Mouse (Mus musculus) thymus, adult 18-20 months (tissue): ENCODE measurements around the gene P3h3.
A peak's percentile ranks its signal among the peaks of the same experiment; 100 is the strongest.
"Not testable (repeated sequence)": the region's sequence is repeated elsewhere in the genome, so short reads cannot be mapped to it uniquely, and the experiment has no call there.

Source experiments
- DNase-seq, 2 experiments: peaks; one replicate each; pipeline ENCODE4 v3.0.0; 2022; ENCODE audit warnings: mixed read lengths in 2 of 2

The P3h3 gene

DNA sequence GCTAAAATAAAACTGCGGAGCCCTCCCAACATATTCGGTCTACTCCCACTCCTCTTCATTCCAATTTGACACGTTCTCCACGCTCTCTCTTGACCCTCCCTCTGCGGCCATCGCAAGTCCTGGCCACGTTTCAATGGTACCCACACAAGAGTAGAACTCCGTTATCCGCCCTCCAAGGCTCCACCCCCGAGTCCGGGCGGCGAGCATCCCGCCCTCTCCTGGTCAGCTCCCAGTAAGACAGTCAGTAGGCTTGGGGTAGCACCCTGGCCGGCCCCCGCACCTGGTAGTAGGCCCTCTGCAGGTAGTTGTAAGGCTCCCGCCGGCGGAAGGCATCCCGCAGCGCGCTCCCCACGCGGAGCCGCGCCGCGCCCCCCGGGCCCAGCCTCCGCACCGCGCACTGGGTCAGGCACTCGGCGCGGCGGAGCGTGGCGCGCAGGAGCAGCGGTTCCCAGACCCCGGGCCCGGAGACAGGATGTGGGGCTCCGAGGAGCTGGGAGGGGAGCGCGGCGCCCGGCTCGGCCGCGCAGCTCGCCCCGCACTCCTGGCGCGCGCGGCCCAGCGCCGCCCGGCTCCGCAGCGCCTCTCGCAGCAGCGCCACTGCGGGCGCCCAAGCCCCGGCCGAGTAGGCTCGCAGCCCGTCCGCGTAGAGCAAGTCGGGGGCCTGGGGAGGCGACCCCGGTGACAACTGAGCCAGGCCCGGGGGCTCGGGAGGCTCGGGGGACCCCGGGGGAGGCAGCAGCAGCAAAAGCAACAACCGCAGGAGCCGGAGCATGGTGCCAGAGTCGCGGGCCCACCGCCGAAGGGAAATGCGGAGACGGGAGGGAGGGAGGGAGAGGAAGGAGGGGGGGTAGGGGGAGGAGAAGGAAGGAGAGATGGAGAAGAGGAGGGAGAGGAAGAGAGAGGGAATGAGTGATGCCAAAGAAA lies at the start of gene P3h3:
P3h3 (minus strand) TSS at position 837 of the 924 bp plus-strand sequence.
- DNase-seq = peak; percentile 69 to 76

DNA sequence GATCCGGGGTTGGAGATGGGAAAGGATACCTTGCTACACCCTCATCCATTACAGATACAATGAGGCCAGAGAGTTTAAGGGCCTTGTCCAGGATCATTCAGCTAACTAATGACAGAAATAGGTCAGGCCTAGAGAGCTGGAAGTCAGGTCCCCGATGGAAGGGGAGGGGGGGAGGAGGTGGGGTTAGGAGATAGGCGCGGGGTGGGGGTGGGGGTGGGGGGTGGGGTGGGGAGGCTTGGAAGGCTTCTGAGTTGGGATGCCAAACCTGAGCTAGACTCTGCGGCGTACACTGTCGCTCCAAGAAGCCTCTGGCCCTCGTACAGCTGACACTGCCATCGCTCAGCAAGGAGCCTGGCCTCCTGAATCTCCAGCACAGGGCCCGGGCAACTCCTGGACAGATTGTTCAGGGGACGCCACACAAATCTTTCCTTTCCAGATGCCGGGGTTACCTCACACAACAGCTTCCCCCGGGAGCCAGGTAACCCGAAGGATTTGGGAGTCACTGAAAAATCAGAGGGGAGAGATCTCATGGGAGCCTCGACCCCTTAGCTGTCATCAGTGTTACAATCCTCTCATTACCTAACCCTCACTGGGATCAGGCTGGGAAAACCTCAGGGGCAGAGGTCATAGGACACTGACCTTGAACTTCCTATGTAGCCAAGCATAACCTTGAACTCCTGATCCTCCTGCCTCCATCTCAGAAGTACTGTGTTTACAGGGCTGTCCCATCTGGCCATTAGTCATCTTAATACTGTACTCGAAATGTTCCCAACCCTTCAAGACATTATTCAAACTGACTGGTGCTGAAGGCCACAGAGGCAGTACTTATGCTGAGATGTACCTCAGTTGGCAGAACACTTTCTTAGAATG lies 47.7 kb upstream of the P3h3 start:
- no peak for DNase-seq

DNA sequence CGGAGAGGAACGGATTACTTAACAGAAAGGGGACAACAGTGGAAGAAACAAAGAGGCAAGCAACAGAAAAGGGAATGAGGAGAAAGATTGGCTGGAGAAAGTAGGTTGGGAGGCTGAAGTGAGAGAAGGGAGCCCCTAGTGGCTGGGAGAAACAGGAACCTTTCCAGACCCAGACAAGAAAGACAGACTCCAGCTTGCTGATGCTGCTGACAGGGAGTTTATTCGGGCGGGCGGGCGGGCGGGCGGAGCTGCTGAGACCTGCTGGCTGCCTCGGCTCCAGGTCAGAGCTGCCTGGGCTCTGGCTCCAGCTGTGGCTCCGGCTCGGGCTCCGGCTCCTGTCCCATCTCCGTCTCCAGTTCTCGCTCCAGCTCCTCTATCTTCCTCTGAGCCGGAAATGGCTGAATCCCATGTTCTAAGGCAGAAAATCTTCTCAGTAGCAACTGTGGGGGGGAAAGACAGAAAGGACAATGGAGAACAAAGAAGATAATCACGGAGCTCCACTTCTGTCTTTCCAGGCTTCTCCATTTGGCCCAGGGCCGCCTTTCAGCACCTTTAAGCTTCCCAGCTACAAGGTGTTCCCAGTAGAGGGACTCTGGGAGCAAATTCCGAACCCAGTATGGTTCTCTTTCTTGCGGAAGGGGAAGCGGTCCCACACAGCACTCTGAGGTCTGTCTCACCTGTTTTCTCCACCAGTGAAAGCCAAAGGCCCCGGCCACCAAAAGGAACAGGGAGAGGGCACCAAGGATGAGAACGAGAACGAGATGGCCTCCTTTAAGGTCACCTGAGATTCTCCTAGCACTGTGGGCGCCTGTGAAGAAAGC lies 46.8 kb upstream of the P3h3 start:
- DNase-seq = peak in 1 of 2 experiments; percentile 63

DNA sequence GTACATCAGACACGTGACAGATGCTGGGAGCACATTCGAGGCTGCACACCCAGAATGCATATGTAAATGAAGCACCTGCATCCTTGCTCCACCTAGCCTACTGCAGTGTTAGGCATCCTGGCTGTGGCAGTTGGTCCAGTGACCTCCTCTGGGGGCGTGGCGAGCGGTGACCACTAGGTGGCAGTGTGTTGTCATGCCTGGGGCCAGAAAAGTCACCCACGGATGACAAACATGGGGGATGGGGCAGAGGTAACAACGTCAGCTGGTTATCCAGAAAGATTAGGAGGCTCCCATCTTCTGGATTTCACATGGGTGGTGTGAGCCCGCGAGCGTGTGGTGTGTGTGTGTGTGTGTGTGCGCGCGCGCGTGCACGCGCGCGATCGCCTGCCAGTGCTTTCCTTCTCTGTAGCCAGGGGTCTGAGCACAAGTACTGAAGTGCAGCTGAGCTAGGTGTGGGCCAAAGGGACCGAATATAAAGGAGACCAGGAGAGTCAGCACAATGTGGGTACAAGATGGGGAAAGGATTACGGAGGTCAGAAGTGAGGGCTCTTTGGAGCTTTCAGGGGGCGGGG lies 46.1 kb upstream of the P3h3 start:
- DNase-seq = peak; percentile 96 to 97

DNA sequence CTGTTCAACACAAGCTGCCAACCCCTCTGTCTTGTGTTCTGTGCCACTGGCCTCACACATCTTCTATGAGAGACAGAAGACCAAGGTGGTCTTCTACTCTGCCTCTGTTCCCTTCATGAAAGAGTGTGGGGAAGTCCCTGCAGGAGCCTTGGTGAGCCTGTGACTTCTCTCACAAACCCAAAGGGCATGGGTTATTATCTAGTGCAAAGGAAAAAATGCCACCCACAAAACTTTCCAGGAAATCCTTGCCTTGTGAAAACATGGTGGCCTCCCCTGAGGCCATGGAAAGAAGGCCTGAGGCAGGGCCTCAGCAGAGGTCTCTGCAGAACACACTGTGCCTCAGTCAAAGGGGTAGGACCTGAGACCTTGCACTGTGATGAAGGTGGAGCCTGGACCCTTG lies 44.3 kb upstream of the P3h3 start:
- no peak for DNase-seq

DNA sequence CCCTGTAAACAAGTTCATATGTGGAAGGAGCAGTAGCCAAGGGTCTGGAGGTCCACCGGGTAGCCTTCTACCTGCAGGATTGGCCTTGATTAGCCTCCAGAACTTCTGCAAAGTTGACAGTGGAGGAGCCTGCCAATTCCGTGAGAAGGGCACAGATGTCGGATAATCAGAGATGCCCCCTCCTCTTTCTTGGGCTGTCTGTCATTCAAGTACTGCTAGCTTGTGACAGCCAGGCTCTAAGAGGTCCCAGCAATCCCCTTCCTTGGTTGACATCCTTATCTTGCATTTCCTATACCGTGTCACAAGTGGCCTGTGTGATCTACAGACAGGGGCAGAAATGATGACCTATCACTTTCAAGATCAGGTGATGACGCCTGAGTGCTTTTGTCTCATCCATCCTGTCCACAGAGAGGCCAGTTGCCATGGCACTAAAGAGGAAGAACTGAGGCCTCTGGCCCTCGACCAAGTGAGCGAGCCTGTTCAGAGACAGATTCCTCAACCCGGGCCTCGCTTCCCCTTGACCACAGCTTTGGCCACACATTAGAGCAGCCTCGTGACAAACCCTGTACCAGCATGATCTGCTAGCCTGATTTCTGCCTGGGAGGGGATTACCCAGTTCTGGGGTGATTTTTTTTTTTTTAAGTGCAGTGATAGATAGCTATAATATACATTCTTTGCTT lies 43.4 kb upstream of the P3h3 start:
- peak in 1 of 2 experiments; percentile 57 for DNase-seq

DNA sequence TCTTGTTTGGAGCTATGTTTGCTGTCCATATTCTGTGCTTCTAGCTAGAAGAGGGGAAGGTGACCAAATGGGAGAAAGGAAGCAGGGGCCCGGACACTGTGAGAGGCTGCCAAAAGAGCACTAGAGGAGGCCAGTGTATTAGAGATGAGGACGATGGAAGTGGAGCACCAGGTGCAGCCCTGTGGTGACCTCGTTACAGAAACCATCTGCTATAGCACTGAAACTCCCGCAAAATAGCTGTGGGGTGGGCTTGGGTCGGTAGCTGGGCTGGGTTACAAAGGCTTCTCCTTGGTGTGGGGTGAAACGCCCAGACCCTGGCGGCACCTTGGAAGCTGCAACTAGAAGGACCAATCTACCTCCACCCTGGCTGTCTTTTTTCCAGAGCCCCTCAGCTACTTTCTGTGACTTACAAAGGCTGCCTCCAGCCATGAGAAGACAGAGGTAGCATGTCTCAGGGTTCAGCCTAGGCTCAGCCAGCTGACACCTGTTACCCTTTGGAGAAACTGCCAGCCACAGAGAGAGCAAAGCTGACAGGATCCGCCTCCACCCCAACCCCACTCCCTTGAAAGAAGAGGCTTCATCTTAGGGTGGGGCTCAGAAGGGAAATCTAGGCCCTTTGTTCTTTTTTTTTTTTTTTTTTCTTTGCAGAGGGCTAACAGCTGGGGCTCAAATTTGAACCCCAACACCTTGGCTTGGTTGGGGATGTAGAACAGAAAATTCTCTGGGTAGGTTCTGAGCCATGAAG lies 42.7 kb upstream of the P3h3 start:
- peak; percentile 83 to 94 for DNase-seq

DNA sequence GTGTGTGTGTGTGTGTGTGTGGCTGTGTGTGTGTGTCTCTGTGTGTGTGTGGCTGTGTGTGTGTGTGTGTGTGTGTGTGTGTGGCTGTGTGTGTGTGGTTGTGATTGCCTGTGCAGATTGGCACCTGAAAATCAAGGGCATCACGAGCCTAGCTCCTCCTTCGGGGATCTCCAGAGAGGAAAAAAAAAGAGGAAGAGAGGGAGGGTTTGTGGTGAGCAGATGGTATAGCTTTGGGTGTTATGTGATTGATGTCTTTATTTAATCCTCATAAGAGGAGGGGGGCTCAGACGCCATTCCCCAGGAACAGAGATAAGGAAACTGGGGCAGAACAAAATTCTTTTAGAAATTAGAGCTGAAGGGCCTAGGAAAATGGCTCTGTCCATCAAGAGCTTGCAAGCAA lies 40.8 kb upstream of the P3h3 start:
- peak in 1 of 2 experiments; percentile 61 for DNase-seq

DNA sequence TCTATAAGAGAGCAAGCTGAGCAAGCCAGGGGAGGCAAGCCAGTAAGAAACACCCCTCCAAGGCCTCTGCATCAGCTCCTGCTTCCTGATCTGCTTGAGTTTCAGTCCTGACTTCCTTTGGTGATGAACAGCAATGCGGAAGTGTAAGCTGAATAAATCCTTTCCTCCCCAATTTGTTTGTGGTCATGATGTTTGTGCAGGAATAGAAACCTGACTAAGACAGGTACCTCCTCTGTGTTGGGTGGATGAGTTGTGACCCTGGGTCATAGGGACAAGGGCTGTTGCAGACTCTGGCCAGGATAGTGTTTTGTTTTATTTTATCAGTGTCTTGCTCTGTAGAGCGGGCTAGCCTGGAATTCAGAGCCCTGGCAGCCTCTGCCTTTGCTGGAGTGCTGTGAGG lies 36.6 kb upstream of the P3h3 start:
- DNase-seq = not testable (repeated sequence)

DNA sequence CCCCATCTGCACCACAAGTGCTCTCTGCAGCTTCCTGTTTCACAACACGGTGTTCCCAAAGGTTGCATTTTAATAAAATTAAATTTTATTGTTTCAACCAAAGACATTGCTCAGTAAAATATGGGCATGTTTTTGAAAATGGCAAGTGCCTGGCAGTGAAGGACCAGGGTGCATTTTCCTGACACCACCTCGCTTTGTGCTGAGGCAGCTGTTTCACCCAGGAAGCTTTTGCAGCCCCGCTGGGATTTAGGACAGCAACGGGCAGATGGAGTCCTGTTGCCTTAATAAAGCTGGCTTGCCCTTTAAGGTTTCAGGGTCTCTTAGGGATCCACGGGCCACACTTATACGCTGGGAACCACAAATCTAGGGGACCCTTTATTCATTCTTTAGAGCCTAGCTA lies 33.4 kb upstream of the P3h3 start:
- no peak for DNase-seq

DNA sequence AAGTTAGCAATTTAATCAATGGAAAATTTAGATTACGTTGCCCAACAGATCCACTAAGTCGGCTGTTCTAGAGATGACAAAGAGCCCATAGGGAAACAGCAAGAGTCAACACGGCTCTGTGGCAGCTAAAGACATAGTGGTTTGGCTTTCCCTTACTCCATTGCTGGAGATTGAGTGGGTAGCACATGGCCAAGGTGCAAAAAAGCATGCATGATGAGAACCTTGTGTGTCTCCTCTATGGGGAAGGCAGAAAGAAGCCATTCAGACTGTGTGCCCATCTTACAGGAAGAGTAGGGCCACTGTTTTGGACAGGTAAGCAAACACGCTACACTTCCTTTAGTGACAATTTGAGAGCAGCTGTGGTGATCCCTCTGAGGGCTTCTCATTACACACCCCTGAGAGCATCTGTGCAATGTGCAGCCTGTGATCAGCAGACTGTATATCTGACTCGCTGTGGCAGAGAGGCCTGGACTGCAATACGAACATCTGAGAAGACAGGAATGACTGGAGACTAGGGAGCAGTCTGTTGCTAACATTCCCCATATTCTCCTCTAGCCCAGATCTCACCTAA lies 31.1 kb upstream of the P3h3 start:
- DNase-seq = no peak

DNA sequence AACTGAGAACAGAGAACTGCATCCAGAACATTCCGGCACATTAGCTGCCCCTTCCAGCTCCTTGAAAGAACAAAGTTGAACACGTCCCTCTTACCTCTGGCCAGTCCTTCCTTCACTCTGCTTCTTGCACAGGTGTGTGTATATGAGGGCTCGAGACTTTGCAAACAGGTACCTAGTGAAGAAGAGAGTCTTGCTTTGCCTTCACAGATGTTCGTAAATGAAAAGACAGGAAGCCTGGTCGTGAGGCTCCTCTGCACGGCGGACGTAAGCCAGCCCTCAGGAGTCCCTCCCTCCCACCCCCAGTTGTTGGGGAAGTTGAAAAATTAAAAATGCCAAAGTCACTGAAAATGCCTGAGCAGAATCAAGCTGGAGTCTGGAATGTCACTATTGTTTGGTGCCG lies 30.4 kb upstream of the P3h3 start, which contains the start of gene Cd4:
Cd4 (minus strand) TSS at position 236 of the 400 bp plus-strand sequence.
- peak in 1 of 2 experiments; percentile 59 for DNase-seq

DNA sequence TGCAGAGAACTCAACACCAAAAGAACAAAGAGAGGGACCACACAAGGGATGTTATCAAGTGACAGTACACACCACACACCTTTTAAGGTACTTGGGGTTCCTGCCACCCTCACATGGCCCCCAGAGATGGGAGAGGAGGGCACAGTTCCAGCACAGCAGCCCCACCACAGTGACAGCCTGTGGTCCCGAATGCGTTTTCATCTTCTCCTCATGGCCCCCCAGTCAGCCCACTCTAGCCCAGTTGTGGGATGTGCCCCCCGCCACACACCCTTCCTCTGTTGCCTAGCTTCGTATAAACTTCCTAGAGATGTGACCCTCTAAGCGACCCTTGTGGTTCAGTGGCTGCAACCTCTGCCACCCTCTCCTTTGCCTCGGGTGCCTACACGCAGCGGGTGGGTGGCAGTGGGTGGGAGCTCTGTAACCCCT lies 28.4 kb upstream of the P3h3 start:
- DNase-seq = peak; percentile 52 to 67

DNA sequence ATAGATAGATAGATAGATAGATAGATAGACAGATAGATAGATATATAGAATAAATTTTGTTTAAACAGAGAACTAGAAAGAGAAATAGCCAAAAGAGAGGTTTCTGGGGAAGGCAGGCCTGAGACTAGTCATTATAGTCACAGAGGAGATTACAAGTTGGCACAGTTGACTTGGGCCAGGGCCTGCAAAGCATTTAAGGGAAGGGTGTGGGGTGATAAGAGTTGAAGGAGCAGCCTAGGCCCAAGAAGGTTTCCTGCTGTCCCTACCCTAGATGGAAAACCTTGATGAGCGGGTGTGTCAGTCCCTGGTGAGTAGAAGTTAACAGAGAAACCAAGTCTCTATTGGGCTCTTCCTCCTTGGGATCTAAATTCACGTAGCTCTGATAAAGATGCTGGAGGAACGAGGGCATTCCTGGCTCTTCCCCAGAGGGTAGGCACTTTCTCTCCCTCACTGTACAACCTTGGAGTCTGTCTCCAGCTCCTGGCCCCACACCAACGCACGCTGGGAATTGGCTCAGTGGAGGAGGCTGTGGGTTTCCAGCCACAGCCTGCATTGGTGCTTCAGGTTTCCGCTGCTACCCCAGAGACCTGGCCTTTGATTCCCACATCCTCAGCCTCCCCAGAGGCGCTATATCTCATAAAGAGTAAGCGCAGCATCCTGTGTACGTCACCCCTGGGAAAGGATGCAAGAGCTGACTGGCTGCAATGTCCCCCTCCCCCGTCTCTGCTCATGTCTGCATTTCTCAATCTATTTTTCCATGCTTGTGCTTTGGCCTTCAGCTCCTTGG lies 27.4 kb upstream of the P3h3 start:
- DNase-seq = peak; percentile 67 to 83

DNA sequence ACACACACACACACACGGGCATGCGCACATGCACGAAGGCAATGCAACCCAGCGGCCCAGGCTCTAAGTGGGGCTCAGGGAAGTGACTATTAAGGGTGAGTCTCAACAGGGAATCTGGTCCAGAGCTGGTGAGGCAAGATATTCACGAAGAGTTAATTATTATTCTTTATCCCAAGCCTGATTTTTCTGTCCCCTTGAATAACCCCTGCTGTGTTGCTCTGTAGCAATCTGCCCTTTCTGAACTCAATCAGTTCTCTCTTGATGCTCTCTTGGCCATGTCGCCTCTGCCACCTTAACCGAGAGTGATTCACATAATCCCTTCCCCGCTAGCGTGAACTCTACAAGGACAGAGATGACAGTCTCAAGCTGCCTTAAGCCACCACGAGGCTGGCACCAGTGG lies 25.8 kb upstream of the P3h3 start:
- DNase-seq = no peak

DNA sequence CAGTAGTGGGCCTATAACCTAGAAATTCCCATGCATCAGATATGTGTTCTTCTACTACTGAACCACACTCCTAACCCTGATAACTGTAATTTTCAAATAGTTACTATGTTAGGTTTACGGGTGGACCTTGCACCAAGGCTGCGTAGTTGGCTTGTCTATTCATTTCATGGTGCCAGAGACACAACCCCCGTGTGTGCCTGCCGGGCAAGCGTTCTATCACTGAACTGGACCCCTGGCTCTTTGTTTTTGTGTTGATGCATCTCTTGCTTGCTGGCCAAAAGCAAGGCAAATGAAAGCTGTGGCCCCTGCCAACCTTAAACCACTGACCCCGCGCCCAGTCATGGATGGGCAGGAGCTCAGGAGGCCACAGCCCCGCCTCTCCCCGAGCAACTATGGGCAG lies 24.3 kb upstream of the P3h3 start:
- DNase-seq = no peak

DNA sequence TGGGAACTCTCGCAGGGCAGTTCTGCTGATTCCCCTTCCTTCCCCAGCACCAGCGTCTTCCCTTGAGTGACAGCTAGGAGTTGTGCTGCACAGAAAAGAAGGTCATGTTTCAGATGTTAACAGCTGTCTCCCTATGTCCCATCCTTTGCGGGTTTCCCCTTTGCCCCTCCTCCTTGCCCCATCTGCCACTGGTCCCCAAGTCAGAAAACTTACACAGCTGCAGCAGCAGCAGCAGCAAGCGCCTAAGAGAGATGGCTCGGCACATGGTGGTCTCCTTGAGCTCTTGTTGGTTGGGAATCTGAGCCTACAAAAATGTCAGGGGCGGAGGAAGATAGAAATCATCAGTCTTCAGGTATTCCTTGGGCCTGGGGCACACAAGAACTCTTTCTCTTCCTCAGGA lies 21.8 kb upstream of the P3h3 start:
- DNase-seq = peak; percentile 72 to 79

DNA sequence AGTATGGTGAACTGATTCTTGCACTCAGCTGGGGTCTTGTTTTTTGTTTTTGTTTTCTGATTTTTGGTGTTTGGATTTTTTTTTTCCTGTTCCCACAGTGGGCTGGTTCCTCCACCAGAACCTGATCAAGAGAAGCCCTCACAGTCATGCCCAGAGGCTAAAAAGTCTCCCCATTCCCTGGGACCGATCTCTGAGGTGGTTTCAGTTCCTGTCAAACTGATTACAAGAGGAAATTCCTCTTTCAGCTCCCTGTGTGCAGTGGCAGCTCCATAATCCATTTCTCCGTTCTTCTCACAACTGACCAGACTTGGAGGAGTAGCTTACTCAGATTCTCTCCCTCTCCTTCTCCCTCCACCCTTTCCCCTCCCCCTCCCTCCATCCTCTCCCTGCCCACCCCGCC lies 16.8 kb upstream of the P3h3 start:
- DNase-seq = peak in 1 of 2 experiments; percentile 8

DNA sequence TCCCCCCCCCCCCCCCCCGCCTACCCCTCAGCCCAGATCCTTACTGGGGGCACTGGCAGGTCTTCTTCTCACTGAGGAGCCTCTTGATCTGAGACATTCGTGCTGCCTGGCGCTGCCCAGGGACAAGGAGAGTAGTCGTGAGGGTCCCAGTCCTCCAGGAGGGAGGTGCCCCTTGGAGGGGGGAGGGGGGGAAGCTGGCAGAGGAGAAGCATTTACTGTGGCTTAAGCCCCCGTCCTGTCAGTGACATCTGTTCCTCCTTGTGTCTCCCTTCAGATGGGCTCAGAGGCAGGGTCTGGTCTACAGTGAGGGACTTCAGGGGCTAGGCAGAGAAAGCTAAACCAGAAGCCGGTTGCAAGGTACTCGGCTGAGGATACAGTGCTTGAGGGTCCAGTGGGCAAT lies 9.0 kb upstream of the P3h3 start:
- DNase-seq = no peak
